Mouse (Mus musculus) CH12.LX (cell line): ENCODE data around the gene Gse1. TPM values are rescaled to one million over a fixed set of nuclear protein-coding genes. Genes with fewer than 3 reads are reported as not detected.

ENCODE experiments used
- DNase-seq: peaks from one replicate; pipeline ENCODE4 v3.0.0-alpha.2; 2013; ENCODE audit errors: extremely low read depth
- H3K27ac ChIP-seq: 2 replicates; pipeline ENCODE4 v1.5.1; 2012; ENCODE audit warnings: low read depth, mild to moderate bottlenecking, control low read depth, moderate library complexity; ENCODE audit not compliant: insufficient read depth
- H3K27me3 ChIP-seq: replicated peaks from 2 replicates; pipeline ENCODE3; 2012; ENCODE audit warnings: inconsistent platforms
- H3K36me3 ChIP-seq, 2 experiments: replicated peaks in 1 of 2; 2 replicates each; pipeline versions ENCODE3 to v1.6.1; 2012; ENCODE audit warnings: inconsistent platforms in 1 of 2, low read length in 1 of 2, mild to moderate bottlenecking in 1 of 2, mixed read lengths in 1 of 2, moderate library complexity in 1 of 2; ENCODE audit not compliant: control insufficient read depth in 1 of 2, insufficient read depth in 1 of 2
- H3K4me1 ChIP-seq, 2 experiments: 2 replicates each; pipeline ENCODE4 v1.6.1; 2012; ENCODE audit warnings: inconsistent platforms in 1 of 2, moderate library complexity in 1 of 2; ENCODE audit not compliant: insufficient read depth in 2 of 2, control insufficient read depth in 1 of 2
- H3K4me2 ChIP-seq: 2 replicates; pipeline ENCODE4 v1.6.1; 2012; ENCODE audit warnings: low read depth, mild to moderate bottlenecking, control low read depth; ENCODE audit not compliant: poor library complexity, insufficient read depth, severe bottlenecking
- H3K4me3 ChIP-seq, 3 experiments: fragments of 150-350 bp in 1 of 3; sonication (generic) in 1 of 3; replicated peaks in 1 of 3; 2 replicates each; pipeline versions ENCODE3 to v1.5.1; 2011 to 2012; ENCODE audit warnings: low read depth in 2 of 3, low read length in 2 of 3, mild to moderate bottlenecking in 2 of 3, moderate library complexity in 2 of 3, control low read depth in 1 of 3, improper control_type of control experiment in 1 of 3, inconsistent platforms in 1 of 3, mixed read lengths in 1 of 3; ENCODE audit not compliant: poor library complexity in 1 of 3
- H3K79me2 ChIP-seq: replicated peaks from 2 replicates; pipeline ENCODE4 v1.6.1; 2012; ENCODE audit warnings: mild to moderate bottlenecking, moderate library complexity; ENCODE audit not compliant: control insufficient read depth, poor library complexity, insufficient read depth, severe bottlenecking; ENCODE audit errors: extremely low read depth
- H3K9ac ChIP-seq: 2 replicates; pipeline ENCODE4 v1.6.1; 2012; ENCODE audit warnings: low read depth, mild to moderate bottlenecking, control low read depth, moderate library complexity; ENCODE audit not compliant: insufficient read depth
- H3K9me3 ChIP-seq: replicated peaks from 2 replicates; pipeline ENCODE3; 2012; ENCODE audit warnings: low read length, inconsistent platforms, mixed read lengths
- CHD1 ChIP-seq: IDR thresholded peaks from 2 replicates; pipeline ENCODE4 v1.6.1; 2012; ENCODE audit warnings: low read depth, low read length, improper control_type of control experiment, inconsistent platforms
- ELF1 ChIP-seq: IDR thresholded peaks from 2 replicates; pipeline ENCODE4 v1.6.1; 2014; ENCODE audit warnings: low read depth, mild to moderate bottlenecking, inconsistent platforms, low read length, improper control_type of control experiment
- EP300 ChIP-seq: IDR thresholded peaks from 2 replicates; pipeline ENCODE4 v1.6.1; 2011; ENCODE audit warnings: low read length, improper control_type of control experiment
- ETS1 ChIP-seq: conservative IDR thresholded peaks from 2 replicates; pipeline ENCODE4 v1.6.1; 2012; ENCODE audit warnings: low read depth, mild to moderate bottlenecking, inconsistent platforms, low read length, improper control_type of control experiment, moderate library complexity
- JUN ChIP-seq: IDR thresholded peaks from 2 replicates; pipeline ENCODE4 v1.6.1; 2011; ENCODE audit warnings: low read depth, mild to moderate bottlenecking, low read length, improper control_type of control experiment, moderate library complexity; ENCODE audit not compliant: insufficient read depth
- JUND ChIP-seq: conservative IDR thresholded peaks from 2 replicates; pipeline ENCODE4 v1.6.1; 2011; ENCODE audit warnings: low read depth, low read length, improper control_type of control experiment
- MAFK ChIP-seq: IDR thresholded peaks from 2 replicates; pipeline ENCODE4 v1.6.1; 2011; ENCODE audit warnings: low read length, improper control_type of control experiment; ENCODE audit not compliant: insufficient replicate concordance
- MEF2A ChIP-seq: IDR thresholded peaks from 2 replicates; pipeline ENCODE4 v1.6.1; 2014; ENCODE audit warnings: low read depth, mild to moderate bottlenecking, inconsistent platforms, low read length, improper control_type of control experiment, borderline replicate concordance
- MXI1 ChIP-seq: IDR thresholded peaks from 2 replicates; pipeline ENCODE4 v1.6.1; 2011; ENCODE audit warnings: mild to moderate bottlenecking, low read depth, low read length, improper control_type of control experiment
- NELFE ChIP-seq: IDR thresholded peaks from 2 replicates; pipeline ENCODE4 v1.6.1; 2011; ENCODE audit warnings: low read depth, low read length, improper control_type of control experiment
- NRF1 ChIP-seq: IDR thresholded peaks from 2 replicates; pipeline ENCODE4 v1.6.1; 2014; ENCODE audit warnings: low read depth, mild to moderate bottlenecking, inconsistent platforms, low read length, improper control_type of control experiment, moderate library complexity
- POLR2A ChIP-seq: IDR thresholded peaks from 2 replicates; pipeline ENCODE4 v1.6.1; 2011; ENCODE audit warnings: low read depth, mild to moderate bottlenecking, improper control_type of control experiment, low read length
- RCOR1 ChIP-seq: conservative IDR thresholded peaks from 2 replicates; pipeline ENCODE4 v1.6.1; 2012; ENCODE audit warnings: low read depth, mild to moderate bottlenecking, inconsistent platforms, low read length, improper control_type of control experiment
- TBP ChIP-seq: conservative IDR thresholded peaks from 2 replicates; pipeline ENCODE4 v1.6.1; 2011; ENCODE audit warnings: low read depth, low read length, improper control_type of control experiment
- UBTF ChIP-seq: IDR thresholded peaks from 2 replicates; pipeline ENCODE4 v1.6.1; 2012; ENCODE audit warnings: low read depth, mild to moderate bottlenecking, inconsistent platforms, low read length, improper control_type of control experiment, moderate library complexity
- USF2 ChIP-seq: conservative IDR thresholded peaks from 2 replicates; pipeline ENCODE4 v1.6.1; 2011; ENCODE audit warnings: low read depth, low read length, improper control_type of control experiment
- ZMIZ1 ChIP-seq: IDR thresholded peaks from 2 replicates; pipeline ENCODE4 v1.6.1; 2012; ENCODE audit warnings: low read depth, mild to moderate bottlenecking, inconsistent platforms, low read length, improper control_type of control experiment
- dilution Hi-C: fragments of 300-500 bp; cut with MboI; formaldehyde crosslinking; loops from 2 replicates; pipeline ENCODE4 v1.14.3; 2020; ENCODE audit warnings: low sequenced_read_pairs; ENCODE audit not compliant: extremely low pct_unique_long_range_greater_than_20kb, extremely low pct_ligation_motif_present
- in situ Hi-C: fragments of 300-500 bp; cut with MboI; formaldehyde crosslinking; loops from 3 replicates; pipeline ENCODE4 v1.14.3; 2019; ENCODE audit warnings: low sequenced_read_pairs, low pct_ligation_motif_present, low pct_unique_long_range_greater_than_20kb, mixed read lengths
- polyA plus RNA-seq: library from polyadenylated mRNA; unstranded; fragments of >175 nt; gene quantifications from 2 replicates; pipeline ENCODE4 v1.2.1, GENCODE M21; 2012; ENCODE audit warnings: low read depth; ENCODE audit not compliant: insufficient read length
- total RNA-seq, 2 experiments: library from RNA; depleted of rRNA; stranded (reverse); fragments of 300-350 nt in 1 of 2; fragments of >200 nt in 1 of 2; gene quantifications; 2 replicates each; pipeline ENCODE4 v1.2.3; 2012 to 2014

Gse1 gene
- total and polyA plus RNA-seq, 3 experiments: 1.3 to 9.8 (median 8.5) TPM

DNA sequence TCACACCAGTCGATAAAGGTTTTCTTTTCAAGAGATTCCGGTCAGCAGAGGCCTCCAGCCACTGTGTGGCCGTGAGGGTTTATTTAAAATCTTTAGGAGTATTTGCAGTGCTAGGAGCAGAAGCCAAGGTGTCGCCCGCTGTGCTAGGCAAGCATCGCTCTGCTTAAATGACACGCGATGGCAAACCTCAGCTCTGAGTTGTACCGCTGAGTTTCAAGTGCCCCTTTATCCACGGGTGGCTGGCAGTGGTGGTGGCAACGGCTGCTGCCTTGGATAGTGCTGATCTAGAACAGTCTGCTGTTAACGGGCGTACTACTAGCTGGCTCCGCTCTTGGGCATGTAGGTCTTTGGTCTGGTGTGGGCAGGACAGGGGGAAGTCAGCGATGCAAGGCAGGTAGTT, 62.4 kb downstream of the Gse1 start:
- no peaks in the 10 kb centered on the region for H3K36me3 ChIP-seq
- no peak for TF ChIP-seq USF2
- no peak for TF ChIP-seq NELFE
- TF ChIP-seq ELF1: no peak
- no peak for TF ChIP-seq TBP
- TF ChIP-seq MXI1: no peak
- no peak for TF ChIP-seq RCOR1
- no peak for TF ChIP-seq UBTF
- TF ChIP-seq CHD1: no peak
- H3K9me3 ChIP-seq: no peaks in the 10 kb centered on the region
- peaks cover 27% of the 10 kb centered on the region for H3K27me3 ChIP-seq
- H3K4me3 ChIP-seq: no peak overlapping the region
- no peak overlapping the region for H3K4me2 ChIP-seq
- in situ Hi-C loops: no loop called here
- peaks cover 3 to 21% of the 10 kb centered on the region in 2 experiments; a peak in 3 of 4 replicates for H3K4me1 ChIP-seq
- DNase-seq: no peak
- H3K79me2 ChIP-seq: no peaks in the 10 kb centered on the region
- H3K27ac ChIP-seq: no peak overlapping the region
- H3K9ac ChIP-seq: no peak overlapping the region
- dilution Hi-C loops: no loop called here

DNA sequence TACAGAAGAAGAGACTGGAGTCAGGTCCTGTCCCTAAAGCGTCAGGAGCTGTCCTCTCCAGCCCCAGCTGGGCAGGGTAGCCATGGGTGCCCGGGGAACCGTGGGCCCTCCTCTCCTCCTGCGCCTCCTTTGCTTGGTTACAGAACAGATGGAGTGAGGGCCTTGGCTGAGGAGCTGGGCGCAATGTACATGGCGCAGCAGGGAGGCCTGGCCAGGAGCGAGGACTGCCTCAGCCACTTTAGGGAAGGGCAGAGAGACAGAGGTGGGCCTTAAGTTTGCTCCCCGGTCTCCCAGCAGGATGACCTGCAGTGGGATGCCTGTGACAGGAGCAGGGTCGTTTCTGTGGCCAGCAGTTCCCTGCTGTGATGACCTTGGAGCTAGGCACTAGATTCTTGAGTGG, 63.4 kb downstream of the Gse1 start:
- peaks cover 27% of the 10 kb centered on the region for H3K27me3 ChIP-seq
- no peak for DNase-seq
- H3K4me2 ChIP-seq: no peak overlapping the region
- in situ Hi-C loops (no loop called here), dilution Hi-C loops (no loop called here)
- H3K36me3 ChIP-seq: no peaks in the 10 kb centered on the region
- no peak overlapping the region for H3K27ac ChIP-seq
- H3K4me1 ChIP-seq: peaks cover 3 to 17% of the 10 kb centered on the region in 2 experiments; a peak in 3 of 4 replicates
- no peak overlapping the region for H3K9ac ChIP-seq
- no peaks in the 10 kb centered on the region for H3K9me3 ChIP-seq
- H3K4me3 ChIP-seq: no peak overlapping the region
- TF ChIP-seq JUND: no peak
- TF ChIP-seq POLR2A: no peak
- TF ChIP-seq MAFK: no peak
- no peak for TF ChIP-seq NRF1
- TF ChIP-seq ZMIZ1: no peak
- TF ChIP-seq ETS1: no peak
- no peak for TF ChIP-seq EP300
- TF ChIP-seq NELFE: no peak
- no peak for TF ChIP-seq MEF2A
- TF ChIP-seq JUN: no peak
- no peak for TF ChIP-seq USF2
- no peaks in the 10 kb centered on the region for H3K79me2 ChIP-seq
